Mouse (Mus musculus): Measurements from ENCODE around the gene Rfng. TPM values are rescaled to one million over a fixed set of nuclear protein-coding genes. Genes with fewer than 3 reads are reported as not detected.
"Not testable (repeated sequence)": the region's sequence is repeated elsewhere in the genome, so short reads cannot be mapped to it uniquely, and the experiment has no call there.

Rfng gene
- polyA plus RNA-seq, 1 experiment from 2014 or later: 50.7 TPM

- no peaks in the 10 kb centered on the region for H3K27me3 ChIP-seq
Measured at GRCm38 (mm10) chr11:120804769-120805168, 20.8 kb upstream of the Rfng start.

GRCm38 (mm10) chr11:120804274-120804673, 20.3 kb upstream of the Rfng start:
- Histone ChIP-seq H3K27me3 (no peaks in the 10 kb centered on the region), H3K27ac (no peak overlapping the region), H3K4me3 (no peak overlapping the region), H3K4me1 (peaks cover 10% of the 10 kb centered on the region), H3K4me2 (no peak overlapping the region), H3K36me3 (peaks cover 44% of the 10 kb centered on the region), H3K9me3 (no peaks in the 10 kb centered on the region), H3K9ac (no peak overlapping the region)
- ATAC-seq (ENCODE audit: insufficient number of reproducible peaks, low FRiP score, low TSS enrichment, low read depth): no peak
- WGBS: 75% methylated on average over 7 of the region's 7 CpGs

More at GRCm38 (mm10) chr11:120804769-120805168, 20.8 kb upstream of the Rfng start:
- ATAC-seq (ENCODE audit: insufficient number of reproducible peaks, low FRiP score, low TSS enrichment, low read depth): no peak
- 72% methylated on average over 4 of the region's 4 CpGs for WGBS
- no peak overlapping the region for H3K4me2 ChIP-seq
- no peaks in the 10 kb centered on the region for H3K9me3 ChIP-seq
- peaks cover 10% of the 10 kb centered on the region for H3K4me1 ChIP-seq
- no peak overlapping the region for H3K4me3 ChIP-seq
- H3K9ac ChIP-seq: no peak overlapping the region
- H3K27ac ChIP-seq: no peak overlapping the region
- H3K36me3 ChIP-seq: peaks cover 49% of the 10 kb centered on the region

GRCm38 (mm10) chr11:120800061-120800904, 16.3 kb upstream of the Rfng start:
- Histone ChIP-seq H3K9ac (no peak overlapping the region), H3K27ac (peak overlapping the region; percentile 60), H3K9me3 (no peaks in the 10 kb centered on the region), H3K36me3 (peaks cover 5% of the 10 kb centered on the region; the same call in 1 of the 2 replicates), H3K4me3 (no peak overlapping the region), H3K4me2 (peak overlapping the region; percentile 8; the same call in 1 of the 2 replicates), H3K4me1 (peaks cover 20% of the 10 kb centered on the region), H3K27me3 (no peaks in the 10 kb centered on the region)
- peak; percentile 69 for ATAC-seq (ENCODE audit: insufficient number of reproducible peaks, low FRiP score, low TSS enrichment, low read depth)
- 5% methylated on average over 10 of the region's 10 CpGs for WGBS

- H3K27ac ChIP-seq: peak overlapping the region; percentile 60; the same call in 1 of the 2 replicates
- no peaks in the 10 kb centered on the region for H3K27me3 ChIP-seq
- no peak overlapping the region for H3K9ac ChIP-seq
- no peaks in the 10 kb centered on the region for H3K9me3 ChIP-seq
- H3K4me1 ChIP-seq: peaks cover 29% of the 10 kb centered on the region
- WGBS: 64% methylated on average over 6 of the region's 6 CpGs
- peaks cover 4% of the 10 kb centered on the region for H3K36me3 ChIP-seq
- no peak for ATAC-seq (ENCODE audit: insufficient number of reproducible peaks, low FRiP score, low TSS enrichment, low read depth)
- H3K4me3 ChIP-seq: no peak overlapping the region
- no peak overlapping the region for H3K4me2 ChIP-seq
Measured at GRCm38 (mm10) chr11:120799316-120799890, 15.4 kb upstream of the Rfng start.

GRCm38 (mm10) chr11:120798244-120798643, 14.2 kb upstream of the Rfng start:
- peaks cover 16% of the 10 kb centered on the region for H3K36me3 ChIP-seq
- H3K4me1 ChIP-seq: peaks cover 32% of the 10 kb centered on the region
- no peaks in the 10 kb centered on the region for H3K27me3 ChIP-seq
- WGBS: 91% methylated on average over 3 of the region's 3 CpGs
- ATAC-seq (ENCODE audit: insufficient number of reproducible peaks, low FRiP score, low TSS enrichment, low read depth): no peak
- H3K9me3 ChIP-seq: no peaks in the 10 kb centered on the region
- no peak overlapping the region for H3K4me3 ChIP-seq
- no peak overlapping the region for H3K27ac ChIP-seq
- no peak overlapping the region for H3K9ac ChIP-seq
- H3K4me2 ChIP-seq: no peak overlapping the region

GRCm38 (mm10) chr11:120796614-120796946, 12.6 kb upstream of the Rfng start:
- Histone ChIP-seq H3K27ac (peak overlapping the region; percentile 68), H3K4me3 (peak overlapping the region; percentile 100), H3K27me3 (no peaks in the 10 kb centered on the region), H3K4me1 (peaks cover 32% of the 10 kb centered on the region), H3K36me3 (peaks cover 32% of the 10 kb centered on the region), H3K9me3 (no peaks in the 10 kb centered on the region), H3K9ac (no peak overlapping the region), H3K4me2 (peak overlapping the region; percentile 90)
- 31% methylated on average over 8 of the region's 8 CpGs for WGBS
- ATAC-seq (ENCODE audit: insufficient number of reproducible peaks, low FRiP score, low TSS enrichment, low read depth): no peak

- peak within 1 kb of the TSS; percentile 77 for H3K27ac ChIP-seq
- no peaks in the 10 kb centered on the region for H3K9me3 ChIP-seq
- peak within 1 kb of the TSS; percentile 99 for H3K9ac ChIP-seq
- H3K36me3 ChIP-seq: peaks cover 38% of the 10 kb centered on the region
- peak within 1 kb of the TSS; percentile 100 for H3K4me3 ChIP-seq
- peak within 1 kb of the TSS; percentile 90 for H3K4me2 ChIP-seq
- H3K4me1 ChIP-seq: peaks cover 32% of the 10 kb centered on the region
- 2% methylated on average over 59 of the region's 59 CpGs for WGBS
- H3K27me3 ChIP-seq: no peaks in the 10 kb centered on the region
- peak; percentile 84 for ATAC-seq (ENCODE audit: insufficient number of reproducible peaks, low FRiP score, low TSS enrichment, low read depth)
Measured at GRCm38 (mm10) chr11:120795756-120796613, 12.0 kb upstream of the Rfng start, which contains the start of gene Dus1l. Dus1l (minus strand) TSS chr11:120796403.

GRCm38 (mm10) chr11:120792652-120793051, 8.6 kb upstream of the Rfng start:
- Histone ChIP-seq H3K27ac (no peak overlapping the region), H3K4me2 (no peak overlapping the region), H3K9me3 (no peaks in the 10 kb centered on the region), H3K4me3 (no peak overlapping the region), H3K9ac (no peak overlapping the region), H3K36me3 (peaks cover 69% of the 10 kb centered on the region), H3K27me3 (no peaks in the 10 kb centered on the region), H3K4me1 (peaks cover 22% of the 10 kb centered on the region)
- ATAC-seq (ENCODE audit: insufficient number of reproducible peaks, low FRiP score, low TSS enrichment, low read depth): no peak
- WGBS: 93% methylated on average over 9 of the region's 9 CpGs

- no peak overlapping the region for H3K4me3 ChIP-seq
- WGBS: 87% methylated on average over 3 of the region's 3 CpGs
- no peaks in the 10 kb centered on the region for H3K27me3 ChIP-seq
- H3K4me2 ChIP-seq: no peak overlapping the region
- no peak overlapping the region for H3K9ac ChIP-seq
- no peaks in the 10 kb centered on the region for H3K9me3 ChIP-seq
- no peak overlapping the region for H3K27ac ChIP-seq
- no peak for ATAC-seq (ENCODE audit: insufficient number of reproducible peaks, low FRiP score, low TSS enrichment, low read depth)
- peaks cover 19% of the 10 kb centered on the region for H3K4me1 ChIP-seq
- H3K36me3 ChIP-seq: peaks cover 86% of the 10 kb centered on the region
Measured at GRCm38 (mm10) chr11:120789810-120790209, 5.8 kb upstream of the Rfng start.

- Histone ChIP-seq H3K9me3 (no peaks in the 10 kb centered on the region), H3K9ac (no peak overlapping the region), H3K27me3 (no peaks in the 10 kb centered on the region), H3K4me2 (no peak overlapping the region), H3K36me3 (peaks cover 82% of the 10 kb centered on the region), H3K27ac (no peak overlapping the region), H3K4me3 (no peak overlapping the region), H3K4me1 (peaks cover 18% of the 10 kb centered on the region)
- 79% methylated on average over 4 of the region's 4 CpGs for WGBS
- no peak for ATAC-seq (ENCODE audit: insufficient number of reproducible peaks, low FRiP score, low TSS enrichment, low read depth)
Measured at GRCm38 (mm10) chr11:120789355-120789754, 5.3 kb upstream of the Rfng start.

- not testable (repeated sequence) for H3K27me3 ChIP-seq; H3K27ac ChIP-seq; H3K4me2 ChIP-seq; ATAC-seq (ENCODE audit: insufficient number of reproducible peaks, low FRiP score, low TSS enrichment, low read depth); H3K4me3 ChIP-seq; H3K9me3 ChIP-seq; H3K9ac ChIP-seq
- 82% methylated on average over 10 of the region's 10 CpGs for WGBS
- peaks cover 18% of the 10 kb centered on the region for H3K4me1 ChIP-seq
- H3K36me3 ChIP-seq: peaks cover 73% of the 10 kb centered on the region
Measured at GRCm38 (mm10) chr11:120788460-120788859, 4.5 kb upstream of the Rfng start.

All from limb, embryonic 15.5 days (tissue).